In genomic region chr5:118205852-118206251, GRCm38 (mm10) we compare ENCODE assay signal across 21 mouse cellular contexts. TPM values are rescaled to one million over a fixed set of nuclear protein-coding genes. Genes with fewer than 3 reads are reported as not detected.
"Had no signal": no experiment of that assay in that cellular context is flagged by ENCODE, and none has a peak within 500 bp of the region (broad histone marks: within the 10 kb centered on the region; RNA-seq: fewer than 3 reads in every experiment).

No protein-coding gene starts in this region.

- H3K9ac ChIP-seq: kidney, embryonic 15.5 days; limb, embryonic 12.5 days; limb, embryonic 15.5 days; liver, embryonic 14.5 days; liver, postnatal 0 days; lung, embryonic 14.5 days; midbrain, embryonic 15.5 days; neural tube, embryonic 13.5 days had no signal

- H3K4me1 ChIP-seq: midbrain, embryonic 15.5 days had no signal

- H3K4me3 ChIP-seq: kidney, embryonic 15.5 days; left cerebral cortex, adult 2 months; limb, embryonic 12.5 days; limb, embryonic 15.5 days; midbrain, embryonic 15.5 days; neural tube, embryonic 13.5 days had no signal

- DNase-seq: kidney, adult 8-10 months; kidney, postnatal 10 days; layer of hippocampus, postnatal 36 days; liver, postnatal 0 days; lung, embryonic 14.5 days; thymus, adult 18-20 months; thymus, postnatal 36 days had no signal

- H3K36me3 ChIP-seq: kidney, embryonic 15.5 days had no signal

- H3K27me3 ChIP-seq: limb, embryonic 12.5 days; limb, embryonic 15.5 days; midbrain, embryonic 15.5 days; neural tube, embryonic 13.5 days had no signal

- ATAC-seq: liver, postnatal 0 days; lung, postnatal 0 days; midbrain, embryonic 15.5 days had no signal

- H3K4me2 ChIP-seq: kidney, embryonic 15.5 days; limb, embryonic 12.5 days; limb, embryonic 15.5 days; liver, embryonic 11.5 days; lung, embryonic 14.5 days; midbrain, embryonic 11.5 days; midbrain, embryonic 15.5 days; neural tube, embryonic 13.5 days had no signal

- H3K27ac ChIP-seq: kidney, embryonic 15.5 days; left cerebral cortex, adult 2 months; limb, embryonic 12.5 days; limb, embryonic 15.5 days; liver, embryonic 14.5 days; macrophage; midbrain, embryonic 15.5 days; neural tube, embryonic 13.5 days had no signal

- H3K9me3 ChIP-seq: kidney, embryonic 15.5 days; limb, embryonic 12.5 days; limb, embryonic 15.5 days; midbrain, embryonic 15.5 days; neural tube, embryonic 13.5 days had no signal

RNA-seq across cellular contexts. Expression of gene Rnft2, which starts 39.1 kb away (rescaled TPM):
- polyA plus RNA-seq: liver, postnatal 0 days had no signal

RNA-seq across cellular contexts. Expression of gene Hrk, which starts 41.4 kb away (rescaled TPM):
- total RNA-seq: megakaryocyte, adult 5-6 weeks had no signal
- polyA plus RNA-seq: liver, postnatal 0 days; lung, embryonic 14.5 days; macrophage; small intestine, adult 2 months; spleen, adult 2 months had no signal
